Mouse (Mus musculus) bone marrow macrophage, adult 2 months (primary cell): ENCODE data around the gene Olfr323.

Experiments
- CTCF ChIP-seq: IDR thresholded peaks from 2 replicates; pipeline ENCODE4 v1.5.1; 2012; ENCODE audit warnings: low read depth, mild to moderate bottlenecking, low read length, moderate library complexity
- POLR2A ChIP-seq: IDR thresholded peaks from 2 replicates; pipeline ENCODE4 v1.6.1; 2012; ENCODE audit warnings: mild to moderate bottlenecking, low read depth, low read length, borderline replicate concordance

DNA sequence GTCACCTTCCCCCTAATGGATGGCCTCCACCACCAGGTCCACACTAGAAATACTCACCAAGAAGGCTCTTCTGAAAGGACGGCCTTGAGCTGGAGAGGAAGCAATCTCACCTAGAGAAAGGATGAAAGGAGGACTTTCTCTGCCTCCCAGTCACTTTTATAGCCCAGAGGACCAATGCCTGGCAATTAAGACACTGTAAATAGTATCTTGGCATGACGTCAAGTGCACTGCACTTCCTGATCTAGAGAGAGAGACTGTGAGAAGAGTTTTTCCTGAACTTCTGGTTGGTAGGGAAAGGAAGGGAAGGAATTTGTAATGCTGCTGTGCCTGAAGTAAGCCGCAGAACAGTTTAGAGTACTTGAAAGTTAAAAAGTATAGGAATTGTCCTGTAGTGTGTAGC lies 16.9 kb downstream of the Olfr323 start:
- TF ChIP-seq POLR2A (no peak), CTCF (no peak)
